ENCODE assay signal across 9 mouse cellular contexts in the genomic region with DNA sequence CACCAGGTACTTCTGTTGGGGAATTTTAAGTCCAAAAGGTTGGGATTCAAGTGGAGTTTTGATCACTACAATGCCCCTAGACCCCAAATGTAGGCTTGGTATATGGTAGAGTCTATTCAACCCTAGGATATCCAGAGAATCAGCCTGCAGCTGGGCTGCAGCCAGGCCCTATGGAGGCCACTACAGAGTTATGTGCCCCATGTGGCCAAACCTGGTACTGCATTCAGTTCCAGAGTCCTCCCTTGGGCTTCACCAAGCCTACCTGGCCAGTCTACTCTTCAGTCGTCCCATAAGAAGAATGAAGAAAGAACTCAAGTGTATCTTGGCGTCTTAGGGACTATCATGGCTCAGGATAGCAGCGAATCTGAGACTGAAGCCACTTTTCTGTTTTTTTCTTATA. TPM values are rescaled to one million over a fixed set of nuclear protein-coding genes. Genes with fewer than 3 reads are reported as not detected.
A peak's percentile ranks its signal among the peaks of the same experiment; 100 is the strongest.
DNase-seq lines count a peak whose midpoint lies in the region; ATAC-seq and TF ChIP-seq lines count a peak whose summit lies in the region.
"Had no signal": no experiment of that assay in that cellular context is flagged by ENCODE, and none has a peak within 500 bp of the region (broad histone marks: within the 10 kb centered on the region; RNA-seq: fewer than 3 reads in every experiment).

No protein-coding gene starts in this region.

- H3K4me3 ChIP-seq in CH12.LX (replicated peaks in 1 of 3; ENCODE audit: low read depth in 2 of 3, low read length in 2 of 3, poor library complexity in 1 of 3) = no peak overlapping the region
- no peak overlapping the region for H3K4me3 ChIP-seq in small intestine, adult 2 months (ENCODE audit: low read depth, low read length)

- TF ChIP-seq POLR2A in CH12.LX (IDR thresholded peaks at IDR 0.05; ENCODE audit: low read depth, low read length) = no peak
- no peak for TF ChIP-seq POLR2A in small intestine, adult 2 months (IDR thresholded peaks at IDR 0.05; ENCODE audit: low read depth, low read length)

- CTCF ChIA-PET in Patski (lab: Charles Lee) = no interaction called here

- H3K27me3 ChIP-seq in CH12.LX (replicated peaks) (peaks cover 17% of the 10 kb centered on the region), Patski (no peaks in the 10 kb centered on the region)
- H3K27me3 ChIP-seq in small intestine, adult 2 months (ENCODE audit: control insufficient read depth, insufficient read depth, low read length) = no peaks in the 10 kb centered on the region

- peaks cover 8% of the 10 kb centered on the region for H3K9me3 ChIP-seq in CH12.LX (replicated peaks; ENCODE audit: low read length)

- TF ChIP-seq CTCF in CH12.LX (conservative IDR thresholded peaks at IDR 0.05 in 1 of 2, IDR thresholded peaks at IDR 0.05 in 1 of 2; ENCODE audit: low read depth in 2 of 2, low read length in 2 of 2) (peak; percentile 62 to 83), Patski (IDR thresholded peaks at IDR 0.05) (peak; percentile 87)
- peak; percentile 73; the same call in 1 of the 2 replicates for TF ChIP-seq CTCF in small intestine, adult 2 months (IDR thresholded peaks at IDR 0.05; ENCODE audit: extremely low read depth, insufficient read length, insufficient replicate concordance, low read depth, low read length)

- H3K4me2 ChIP-seq in CH12.LX (ENCODE audit: insufficient read depth, low read depth, poor library complexity, severe bottlenecking) = no peak overlapping the region

- H3K27ac ChIP-seq in CH12.LX (ENCODE audit: insufficient read depth, low read depth) = no peak overlapping the region
- no peak overlapping the region for H3K27ac ChIP-seq in small intestine, adult 2 months (ENCODE audit: insufficient read depth, low read depth, low read length)

- peaks cover 2 to 10% of the 10 kb centered on the region in 2 experiments; a peak in 2 of 4 replicates for H3K4me1 ChIP-seq in CH12.LX (ENCODE audit: control insufficient read depth in 1 of 2, insufficient read depth in 2 of 2)
- no peaks in the 10 kb centered on the region; the same call in 1 of the 2 replicates for H3K4me1 ChIP-seq in small intestine, adult 2 months (ENCODE audit: control insufficient read depth, insufficient read depth, insufficient read length, low read length)

- DNase-seq in CH12.LX (ENCODE audit: extremely low read depth) (peak; percentile 51), Patski (ENCODE audit: low read depth, low spot score) (no peak)
- DNase-seq in cerebellum, postnatal 14 days = peak; percentile 83 to 91
- DNase-seq in heart, adult 9 months (ENCODE audit: low spot score in 2 of 2) = peak; percentile 11 to 37
- DNase-seq in layer of hippocampus, adult 18-20 months (ENCODE audit: low spot score in 2 of 2) = peak; percentile 16 to 72
- DNase-seq in lung, postnatal 36 days = peak; percentile 89
- DNase-seq in yolk sac, embryonic 10.5 days (ENCODE audit: low spot score) = peak; percentile 2

- POLR2A ChIA-PET in Patski (lab: Charles Lee) = no interaction called here

- ATAC-seq in Patski = peak; percentile 33

- WGBS in small intestine, adult 2 months = 32% methylated on average over 3 of the region's 3 CpGs

- no peak for TF ChIP-seq EP300 in CH12.LX (IDR thresholded peaks at IDR 0.05; ENCODE audit: low read length)

- dilution Hi-C loops in CH12.LX (cut with MboI; ENCODE audit: extremely low pct_ligation_motif_present, extremely low pct_unique_long_range_greater_than_20kb, low sequenced_read_pairs) = no loop called here

- H3K36me3 ChIP-seq in CH12.LX (replicated peaks in 1 of 2; ENCODE audit: control insufficient read depth in 1 of 2, insufficient read depth in 1 of 2, low read length in 1 of 2) = no peaks in the 10 kb centered on the region
- no peaks in the 10 kb centered on the region for H3K36me3 ChIP-seq in small intestine, adult 2 months (ENCODE audit: control insufficient read depth, insufficient read depth, low read length)

- no peak overlapping the region for H3K9ac ChIP-seq in CH12.LX (ENCODE audit: insufficient read depth, low read depth)

- peak; percentile 2; the same call in 1 of the 2 replicates for TF ChIP-seq RAD21 in CH12.LX (IDR thresholded peaks at IDR 0.05; ENCODE audit: low read depth, low read length)

- no peaks in the 10 kb centered on the region for H3K79me2 ChIP-seq in CH12.LX (replicated peaks; ENCODE audit: control insufficient read depth, extremely low read depth, insufficient read depth, poor library complexity, severe bottlenecking)

- in situ Hi-C loops in CH12.LX (cut with MboI; ENCODE audit: low pct_ligation_motif_present, low pct_unique_long_range_greater_than_20kb, low sequenced_read_pairs) = no loop called here
- in situ Hi-C loops in Patski (cut with MboI; ENCODE audit: low pct_unique_long_range_greater_than_20kb) = no loop called here

TF ChIP-seq in CH12.LX, 34 proteins besides CTCF, POLR2A, EP300 and RAD21:
- TF ChIP-seq MAFK (IDR thresholded peaks at IDR 0.05; ENCODE audit: insufficient replicate concordance, low read length) = no peak
- TF ChIP-seq MAX (IDR thresholded peaks at IDR 0.05; ENCODE audit: low read length) = no peak

RNA-seq across cellular contexts. Expression of gene Myl10, which starts 10.8 kb away (rescaled TPM):
- not detected in 2 replicates for total RNA-seq in CH12.LX (2012; rRNA removed)
- total RNA-seq in CH12.LX (2014; rRNA removed) = not detected in 2 replicates
- polyA plus RNA-seq in CH12.LX (2012; ENCODE audit: insufficient read length, low read depth) = not detected in 2 replicates
- not detected for polyA plus RNA-seq in Patski (2021)
- not detected for total RNA-seq in layer of hippocampus, adult 18-20 months (2021)
- not detected in 2 replicates for polyA plus RNA-seq in small intestine, adult 2 months (2012; rRNA removed)
- total RNA-seq: layer of hippocampus, adult 8-10 months had no signal
